Mouse (Mus musculus) CH12.LX (cell line): ENCODE measurements at regions not wholly inside any gene's neighbourhood (a gene's known extent, or its start where the extent isn't known, plus 50 kb on each side); places are given as distances from the start of the nearest gene placed in this dataset.

Experiments used
- DNase-seq: peaks from one replicate; pipeline ENCODE4 v3.0.0-alpha.2; 2013; ENCODE audit errors: extremely low read depth
- H3K27ac ChIP-seq: 2 replicates; pipeline ENCODE4 v1.5.1; 2012; ENCODE audit warnings: low read depth, mild to moderate bottlenecking, control low read depth, moderate library complexity; ENCODE audit not compliant: insufficient read depth
- H3K27me3 ChIP-seq: replicated peaks from 2 replicates; pipeline ENCODE3; 2012; ENCODE audit warnings: inconsistent platforms
- H3K36me3 ChIP-seq, 2 experiments: replicated peaks in 1 of 2; 2 replicates each; pipeline versions ENCODE3 to v1.6.1; 2012; ENCODE audit warnings: inconsistent platforms in 1 of 2, low read length in 1 of 2, mild to moderate bottlenecking in 1 of 2, mixed read lengths in 1 of 2, moderate library complexity in 1 of 2; ENCODE audit not compliant: control insufficient read depth in 1 of 2, insufficient read depth in 1 of 2
- H3K4me1 ChIP-seq, 2 experiments: 2 replicates each; pipeline ENCODE4 v1.6.1; 2012; ENCODE audit warnings: inconsistent platforms in 1 of 2, moderate library complexity in 1 of 2; ENCODE audit not compliant: insufficient read depth in 2 of 2, control insufficient read depth in 1 of 2
- H3K4me2 ChIP-seq: 2 replicates; pipeline ENCODE4 v1.6.1; 2012; ENCODE audit warnings: low read depth, mild to moderate bottlenecking, control low read depth; ENCODE audit not compliant: poor library complexity, insufficient read depth, severe bottlenecking
- H3K4me3 ChIP-seq, 3 experiments: fragments of 150-350 bp in 1 of 3; sonication (generic) in 1 of 3; replicated peaks in 1 of 3; 2 replicates each; pipeline versions ENCODE3 to v1.5.1; 2011 to 2012; ENCODE audit warnings: low read depth in 2 of 3, low read length in 2 of 3, mild to moderate bottlenecking in 2 of 3, moderate library complexity in 2 of 3, control low read depth in 1 of 3, improper control_type of control experiment in 1 of 3, inconsistent platforms in 1 of 3, mixed read lengths in 1 of 3; ENCODE audit not compliant: poor library complexity in 1 of 3
- H3K79me2 ChIP-seq: replicated peaks from 2 replicates; pipeline ENCODE4 v1.6.1; 2012; ENCODE audit warnings: mild to moderate bottlenecking, moderate library complexity; ENCODE audit not compliant: control insufficient read depth, poor library complexity, insufficient read depth, severe bottlenecking; ENCODE audit errors: extremely low read depth
- H3K9ac ChIP-seq: 2 replicates; pipeline ENCODE4 v1.6.1; 2012; ENCODE audit warnings: low read depth, mild to moderate bottlenecking, control low read depth, moderate library complexity; ENCODE audit not compliant: insufficient read depth
- H3K9me3 ChIP-seq: replicated peaks from 2 replicates; pipeline ENCODE3; 2012; ENCODE audit warnings: low read length, inconsistent platforms, mixed read lengths
- CHD2 ChIP-seq: IDR thresholded peaks from 2 replicates; pipeline ENCODE4 v1.6.1; 2011; ENCODE audit warnings: low read length, improper control_type of control experiment
- E2F4 ChIP-seq: IDR thresholded peaks from 2 replicates; pipeline ENCODE4 v1.6.1; 2011; ENCODE audit warnings: low read depth, low read length, improper control_type of control experiment; ENCODE audit not compliant: insufficient replicate concordance
- ETS1 ChIP-seq: conservative IDR thresholded peaks from 2 replicates; pipeline ENCODE4 v1.6.1; 2012; ENCODE audit warnings: low read depth, mild to moderate bottlenecking, inconsistent platforms, low read length, improper control_type of control experiment, moderate library complexity
- HCFC1 ChIP-seq: IDR thresholded peaks from 2 replicates; pipeline ENCODE4 v1.6.1; 2012; ENCODE audit warnings: low read depth, mild to moderate bottlenecking, inconsistent platforms, low read length, improper control_type of control experiment
- JUN ChIP-seq: IDR thresholded peaks from 2 replicates; pipeline ENCODE4 v1.6.1; 2011; ENCODE audit warnings: low read depth, mild to moderate bottlenecking, low read length, improper control_type of control experiment, moderate library complexity; ENCODE audit not compliant: insufficient read depth
- JUND ChIP-seq: conservative IDR thresholded peaks from 2 replicates; pipeline ENCODE4 v1.6.1; 2011; ENCODE audit warnings: low read depth, low read length, improper control_type of control experiment
- KAT2A ChIP-seq: IDR thresholded peaks from 2 replicates; pipeline ENCODE4 v1.6.1; 2012; ENCODE audit warnings: low read length, improper control_type of control experiment, inconsistent platforms; ENCODE audit not compliant: insufficient replicate concordance
- MAFK ChIP-seq: IDR thresholded peaks from 2 replicates; pipeline ENCODE4 v1.6.1; 2011; ENCODE audit warnings: low read length, improper control_type of control experiment; ENCODE audit not compliant: insufficient replicate concordance
- MAX ChIP-seq: IDR thresholded peaks from 2 replicates; pipeline ENCODE4 v1.6.1; 2011; ENCODE audit warnings: low read length, improper control_type of control experiment
- MAZ ChIP-seq: IDR thresholded peaks from 2 replicates; pipeline ENCODE4 v1.6.1; 2012; ENCODE audit warnings: low read depth, mild to moderate bottlenecking, inconsistent platforms, low read length, improper control_type of control experiment, moderate library complexity
- MEF2A ChIP-seq: IDR thresholded peaks from 2 replicates; pipeline ENCODE4 v1.6.1; 2014; ENCODE audit warnings: low read depth, mild to moderate bottlenecking, inconsistent platforms, low read length, improper control_type of control experiment, borderline replicate concordance
- MXI1 ChIP-seq: IDR thresholded peaks from 2 replicates; pipeline ENCODE4 v1.6.1; 2011; ENCODE audit warnings: mild to moderate bottlenecking, low read depth, low read length, improper control_type of control experiment
- NELFE ChIP-seq: IDR thresholded peaks from 2 replicates; pipeline ENCODE4 v1.6.1; 2011; ENCODE audit warnings: low read depth, low read length, improper control_type of control experiment
- PAX5 ChIP-seq: IDR thresholded peaks from 2 replicates; pipeline ENCODE4 v1.6.1; 2012; ENCODE audit warnings: low read length, inconsistent platforms, mixed read lengths
- POLR2A ChIP-seq: IDR thresholded peaks from 2 replicates; pipeline ENCODE4 v1.6.1; 2011; ENCODE audit warnings: low read depth, mild to moderate bottlenecking, improper control_type of control experiment, low read length
- POLR2AphosphoS2 ChIP-seq: IDR thresholded peaks from 2 replicates; pipeline ENCODE4 v1.6.1; 2011; ENCODE audit warnings: low read depth, low read length, improper control_type of control experiment
- RAD21 ChIP-seq: IDR thresholded peaks from 2 replicates; pipeline ENCODE4 v1.6.1; 2011; ENCODE audit warnings: low read depth, mild to moderate bottlenecking, low read length, improper control_type of control experiment, moderate library complexity
- RCOR1 ChIP-seq: conservative IDR thresholded peaks from 2 replicates; pipeline ENCODE4 v1.6.1; 2012; ENCODE audit warnings: low read depth, mild to moderate bottlenecking, inconsistent platforms, low read length, improper control_type of control experiment
- SIN3A ChIP-seq: IDR thresholded peaks from 2 replicates; pipeline ENCODE4 v1.6.1; 2012; ENCODE audit warnings: low read length, improper control_type of control experiment, inconsistent platforms
- SMC3 ChIP-seq: IDR thresholded peaks from 2 replicates; pipeline ENCODE4 v1.6.1; 2011; ENCODE audit warnings: low read depth, low read length, improper control_type of control experiment
- TBP ChIP-seq: conservative IDR thresholded peaks from 2 replicates; pipeline ENCODE4 v1.6.1; 2011; ENCODE audit warnings: low read depth, low read length, improper control_type of control experiment
- USF1 ChIP-seq: IDR thresholded peaks from 2 replicates; pipeline ENCODE4 v1.6.1; 2014; ENCODE audit warnings: low read depth, mild to moderate bottlenecking, inconsistent platforms, low read length, improper control_type of control experiment
- ZC3H11A ChIP-seq: IDR thresholded peaks from 2 replicates; pipeline ENCODE4 v1.6.1; 2012; ENCODE audit warnings: low read depth, mild to moderate bottlenecking, inconsistent platforms, low read length, improper control_type of control experiment
- dilution Hi-C: fragments of 300-500 bp; cut with MboI; formaldehyde crosslinking; loops from 2 replicates; pipeline ENCODE4 v1.14.3; 2020; ENCODE audit warnings: low sequenced_read_pairs; ENCODE audit not compliant: extremely low pct_unique_long_range_greater_than_20kb, extremely low pct_ligation_motif_present
- in situ Hi-C: fragments of 300-500 bp; cut with MboI; formaldehyde crosslinking; loops from 3 replicates; pipeline ENCODE4 v1.14.3; 2019; ENCODE audit warnings: low sequenced_read_pairs, low pct_ligation_motif_present, low pct_unique_long_range_greater_than_20kb, mixed read lengths

GRCm38 (mm10) chr7:61877311-61878065 is 468.9 kb upstream of the Ndn start:
- Histone ChIP-seq H3K9ac (no peak overlapping the region), H3K27ac (no peak overlapping the region), H3K27me3 (no peaks in the 10 kb centered on the region), H3K79me2 (no peaks in the 10 kb centered on the region), H3K9me3 (peaks cover 12% of the 10 kb centered on the region), H3K36me3 (no peaks in the 10 kb centered on the region), H3K4me1 (no peaks in the 10 kb centered on the region), H3K4me3 (no peak overlapping the region), H3K4me2 (no peak overlapping the region)
- DNase-seq: no peak
- dilution Hi-C loops: no loop called here
- in situ Hi-C loops: no loop called here
- no peak for TF ChIP-seq JUN
- TF ChIP-seq MEF2A: no peak
- TF ChIP-seq SIN3A: no peak
- TF ChIP-seq MAZ: no peak
- no peak for TF ChIP-seq SMC3
- TF ChIP-seq MXI1: no peak
- no peak for TF ChIP-seq KAT2A
- no peak for TF ChIP-seq RCOR1
- no peak for TF ChIP-seq TBP
- no peak for TF ChIP-seq JUND
- TF ChIP-seq HCFC1: no peak
- TF ChIP-seq POLR2A: no peak
- TF ChIP-seq MAFK: no peak
- TF ChIP-seq RAD21: no peak
- no peak for TF ChIP-seq POLR2AphosphoS2

GRCm38 (mm10) chr7:61878095-61878494 is 468.3 kb upstream of the Ndn start:
- TF ChIP-seq ZC3H11A: no peak
- TF ChIP-seq KAT2A: no peak
- TF ChIP-seq TBP: no peak
- no peak for TF ChIP-seq POLR2A
- TF ChIP-seq JUND: no peak
- TF ChIP-seq ETS1: no peak
- TF ChIP-seq RCOR1: no peak
- TF ChIP-seq MAX: no peak
- TF ChIP-seq SIN3A: no peak
- no peak for TF ChIP-seq MEF2A
- no peak for TF ChIP-seq PAX5
- no peak for TF ChIP-seq NELFE
- no peak for TF ChIP-seq CHD2
- TF ChIP-seq POLR2AphosphoS2: no peak
- no peak for TF ChIP-seq USF1
- TF ChIP-seq E2F4: no peak
- no peak overlapping the region for H3K27ac ChIP-seq
- no peaks in the 10 kb centered on the region for H3K79me2 ChIP-seq
- in situ Hi-C loops (no loop called here), dilution Hi-C loops (no loop called here)
- H3K4me3 ChIP-seq: no peak overlapping the region
- no peaks in the 10 kb centered on the region for H3K4me1 ChIP-seq
- no peaks in the 10 kb centered on the region for H3K27me3 ChIP-seq
- no peak for DNase-seq
- H3K36me3 ChIP-seq: no peaks in the 10 kb centered on the region
- peaks cover 12% of the 10 kb centered on the region for H3K9me3 ChIP-seq
- no peak overlapping the region for H3K4me2 ChIP-seq
- no peak overlapping the region for H3K9ac ChIP-seq
